Comparison of ENCODE assay signal across 8 mouse cellular contexts in the genomic region with DNA sequence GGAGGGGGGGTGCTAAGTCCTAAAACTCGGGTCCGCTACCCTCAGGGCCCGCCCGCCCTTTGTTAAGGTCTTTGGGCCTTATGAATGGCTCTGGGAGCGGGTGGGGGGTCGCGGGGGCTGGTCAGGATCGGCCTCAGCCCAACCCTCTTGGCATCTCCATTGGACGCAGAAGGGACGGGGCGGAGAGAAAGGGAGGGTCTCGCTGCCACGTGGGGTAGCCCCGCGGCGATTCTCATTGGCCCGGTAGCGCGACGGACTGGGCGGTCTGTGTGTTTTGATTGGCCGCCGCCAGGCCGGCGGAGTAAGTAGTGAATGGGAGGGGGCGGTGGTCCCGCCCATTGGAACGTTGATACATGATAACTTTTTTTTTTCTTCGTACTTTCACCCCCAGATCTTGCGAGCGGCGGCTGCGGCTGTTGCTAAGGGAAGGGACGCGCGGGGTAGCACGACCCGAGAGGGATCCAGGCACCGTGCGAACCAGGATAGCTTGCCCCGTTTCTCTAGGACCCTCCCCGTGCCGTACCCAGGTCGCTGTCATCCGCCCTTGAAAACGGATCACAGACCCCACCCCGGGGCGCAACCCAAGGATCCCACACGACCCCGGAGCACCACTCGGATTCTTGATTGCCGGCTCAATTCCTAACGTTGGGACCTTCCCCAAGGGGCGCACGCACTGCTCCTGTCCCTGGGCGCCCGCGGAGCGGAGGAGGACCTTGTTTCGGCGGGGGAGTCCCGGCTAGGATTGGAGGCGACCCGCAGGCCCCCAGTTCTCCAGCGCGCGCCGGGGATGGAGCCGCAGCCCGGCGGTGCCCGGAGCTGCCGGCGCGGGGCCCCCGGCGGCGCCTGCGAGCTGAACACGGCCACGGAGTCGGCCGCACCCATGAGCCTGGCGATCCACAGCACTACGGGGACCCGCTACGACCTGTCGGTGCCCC. TPM values are rescaled to one million over a fixed set of nuclear protein-coding genes. Genes with fewer than 3 reads are reported as not detected.
DNase-seq lines count a peak whose midpoint lies in the region; ATAC-seq and TF ChIP-seq lines count a peak whose summit lies in the region.

No protein-coding gene starts in this region.

- H3K27me3 ChIP-seq in embryonic facial prominence, embryonic 12.5 days, result no peaks in the 10 kb centered on the region
- no peaks in the 10 kb centered on the region for H3K27me3 ChIP-seq in kidney, adult 2 months (replicated peaks; ENCODE audit: control insufficient read depth, insufficient read depth, low read length)
- no peaks in the 10 kb centered on the region for H3K27me3 ChIP-seq in limb, embryonic 12.5 days
- H3K27me3 ChIP-seq in midbrain, embryonic 14.5 days (ENCODE audit: control insufficient read depth, insufficient read depth, low read length), result no peaks in the 10 kb centered on the region

- peak overlapping the region; percentile 100 for H3K9ac ChIP-seq in embryonic facial prominence, embryonic 12.5 days
- H3K9ac ChIP-seq in limb, embryonic 12.5 days (replicated peaks), result peak overlapping the region; percentile 100
- peak overlapping the region; percentile 100 for H3K9ac ChIP-seq in midbrain, embryonic 14.5 days (replicated peaks; ENCODE audit: low read length)

- no peak for TF ChIP-seq CTCF in kidney, adult 2 months (conservative IDR thresholded peaks at IDR 0.05; ENCODE audit: insufficient read depth, insufficient read length, low read depth, low read length)

- H3K27ac ChIP-seq in embryonic facial prominence, embryonic 12.5 days, result peak overlapping the region; percentile 99
- H3K27ac ChIP-seq in kidney, adult 2 months (ENCODE audit: insufficient read depth, low read depth, low read length), result peak overlapping the region; percentile 97
- H3K27ac ChIP-seq in limb, embryonic 12.5 days, result peak overlapping the region; percentile 99
- H3K27ac ChIP-seq in midbrain, embryonic 14.5 days (replicated peaks; ENCODE audit: low read depth, low read length), result peak overlapping the region; percentile 100

- H3K4me2 ChIP-seq in embryonic facial prominence, embryonic 12.5 days (replicated peaks), result peak overlapping the region; percentile 99
- H3K4me2 ChIP-seq in limb, embryonic 12.5 days, result peak overlapping the region; percentile 99
- H3K4me2 ChIP-seq in midbrain, embryonic 14.5 days (ENCODE audit: low read length), result peak overlapping the region; percentile 98

- H3K36me3 ChIP-seq in embryonic facial prominence, embryonic 12.5 days, result peaks cover 54% of the 10 kb centered on the region
- H3K36me3 ChIP-seq in kidney, adult 2 months (ENCODE audit: control insufficient read depth, insufficient read depth, low read length), result peaks cover 14% of the 10 kb centered on the region
- H3K36me3 ChIP-seq in limb, embryonic 12.5 days, result peaks cover 71% of the 10 kb centered on the region
- H3K36me3 ChIP-seq in midbrain, embryonic 14.5 days (ENCODE audit: control insufficient read depth, insufficient read depth, low read length), result peaks cover 51% of the 10 kb centered on the region

- H3K4me1 ChIP-seq in embryonic facial prominence, embryonic 12.5 days, result peaks cover 35% of the 10 kb centered on the region
- peaks cover 38% of the 10 kb centered on the region for H3K4me1 ChIP-seq in kidney, adult 2 months (ENCODE audit: control insufficient read depth, insufficient read depth, low read length)
- H3K4me1 ChIP-seq in limb, embryonic 12.5 days (replicated peaks), result peaks cover 52% of the 10 kb centered on the region
- peaks cover 23% of the 10 kb centered on the region for H3K4me1 ChIP-seq in midbrain, embryonic 14.5 days (ENCODE audit: control insufficient read depth, insufficient read depth, low read length)

- H3K9me3 ChIP-seq in embryonic facial prominence, embryonic 12.5 days, result no peaks in the 10 kb centered on the region
- H3K9me3 ChIP-seq in limb, embryonic 12.5 days, result no peaks in the 10 kb centered on the region
- H3K9me3 ChIP-seq in midbrain, embryonic 14.5 days (ENCODE audit: control insufficient read depth, low read length), result no peaks in the 10 kb centered on the region

- DNase-seq in 3T3-L1 (ENCODE audit: low read depth, low spot score), result peak; percentile 98
- DNase-seq in adrenal gland, postnatal 36 days, result peak; percentile 97 to 98
- peak; percentile 95 to 99 for DNase-seq in heart, adult 18-20 months
- peak; percentile 99 for DNase-seq in kidney, adult 2 months
- peak; percentile 99 for DNase-seq in midbrain, embryonic 14.5 days
- peak; percentile 91 for DNase-seq in spleen, adult 12 weeks (ENCODE audit: low spot score)

- peak; percentile 72 for ATAC-seq in embryonic facial prominence, embryonic 12.5 days (ENCODE audit: insufficient number of reproducible peaks, insufficient read depth, low FRiP score, low TSS enrichment)
- peak; percentile 71 for ATAC-seq in limb, embryonic 12.5 days (ENCODE audit: insufficient number of reproducible peaks, insufficient read depth, low FRiP score, low TSS enrichment, low read depth)
- peak; percentile 86 for ATAC-seq in midbrain, embryonic 14.5 days (ENCODE audit: low FRiP score, low TSS enrichment)

- TF ChIP-seq POLR2A in kidney, adult 2 months (IDR thresholded peaks at IDR 0.05; ENCODE audit: low read depth, low read length), result peak; percentile 75

- H3K4me3 ChIP-seq in embryonic facial prominence, embryonic 12.5 days, result peak overlapping the region; percentile 95
- peak overlapping the region; percentile 91 for H3K4me3 ChIP-seq in kidney, adult 2 months (ENCODE audit: insufficient read depth, low read depth, low read length)
- peak overlapping the region; percentile 97 for H3K4me3 ChIP-seq in limb, embryonic 12.5 days (replicated peaks)
- peak overlapping the region; percentile 99 for H3K4me3 ChIP-seq in midbrain, embryonic 14.5 days (replicated peaks; ENCODE audit: low read depth, low read length)

- under 1% methylated on average over 86 of the region's 88 CpGs for WGBS in embryonic facial prominence, embryonic 12.5 days
- WGBS in kidney, adult 2 months, result under 1% methylated on average over 88 of the region's 88 CpGs
- under 1% methylated on average over 79 of the region's 88 CpGs for WGBS in limb, embryonic 12.5 days
- WGBS in midbrain, embryonic 14.5 days, result under 1% methylated on average over 88 of the region's 88 CpGs

RNA-seq across cellular contexts. Expression of a gene that starts 1.5 kb away (rescaled TPM):
- 100 to 1,000 TPM; 104 to 188 TPM for total RNA-seq in adrenal gland, postnatal 36 days (2021)
- polyA plus RNA-seq in embryonic facial prominence, embryonic 12.5 days (2016; fragmentation: Nextera tagmentation; extraction: Ambion mirVana), result 33.4 and 35.1 TPM in 2 replicates
- 100 to 1,000 TPM; 117 to 125 TPM for total RNA-seq in heart, adult 18-20 months (2021)
- 65.6 and 67.0 TPM in 2 replicates for polyA plus RNA-seq in kidney, adult 2 months (2012; rRNA removed)
- 30.6 and 38.0 TPM in 2 replicates for polyA plus RNA-seq in limb, embryonic 12.5 days (2016; fragmentation: Nextera tagmentation; extraction: Ambion mirVana)
- polyA plus RNA-seq in midbrain, embryonic 14.5 days (2014; fragmentation: Nextera tagmentation; extraction: Ambion mirVana), result 62.6 and 65.6 TPM in 2 replicates

RNA-seq across cellular contexts. Expression of a gene that starts 8.9 kb away (rescaled TPM):
- total RNA-seq in adrenal gland, postnatal 36 days (2021), result 100 to 1,000 TPM in 1 of 2 experiments, 10 to 100 TPM in 1; 57.5 to 205 TPM
- polyA plus RNA-seq in embryonic facial prominence, embryonic 12.5 days (2016; fragmentation: Nextera tagmentation; extraction: Ambion mirVana), result 8.4 and 8.5 TPM in 2 replicates
- total RNA-seq in heart, adult 18-20 months (2021), result 1 to 10 TPM; 2.7 to 3.1 TPM
- polyA plus RNA-seq in kidney, adult 2 months (2012; rRNA removed), result 8.1 and 8.7 TPM in 2 replicates
- 4.9 and 5.6 TPM in 2 replicates for polyA plus RNA-seq in limb, embryonic 12.5 days (2016; fragmentation: Nextera tagmentation; extraction: Ambion mirVana)
- polyA plus RNA-seq in midbrain, embryonic 14.5 days (2014; fragmentation: Nextera tagmentation; extraction: Ambion mirVana), result 78.9 and 101 TPM in 2 replicates

RNA-seq across cellular contexts. Expression of a gene that starts 11.1 kb away (rescaled TPM):
- total RNA-seq in adrenal gland, postnatal 36 days (2021), result 100 to 1,000 TPM; 561 to 735 TPM
- 457 and 481 TPM in 2 replicates for polyA plus RNA-seq in embryonic facial prominence, embryonic 12.5 days (2016; fragmentation: Nextera tagmentation; extraction: Ambion mirVana)
- total RNA-seq in heart, adult 18-20 months (2021), result 1,000 to 10,000 TPM; 1,096 to 1,108 TPM
- 1,948 and 2,036 TPM in 2 replicates for polyA plus RNA-seq in kidney, adult 2 months (2012; rRNA removed)
- polyA plus RNA-seq in limb, embryonic 12.5 days (2016; fragmentation: Nextera tagmentation; extraction: Ambion mirVana), result 460 and 465 TPM in 2 replicates
- polyA plus RNA-seq in midbrain, embryonic 14.5 days (2014; fragmentation: Nextera tagmentation; extraction: Ambion mirVana), result 407 and 480 TPM in 2 replicates

RNA-seq across cellular contexts. Expression of a gene that starts 16.2 kb away (rescaled TPM):
- total RNA-seq in adrenal gland, postnatal 36 days (2021), result 100 to 1,000 TPM in 1 of 2 experiments, 10 to 100 TPM in 1; 35.0 to 104 TPM
- 151 and 159 TPM in 2 replicates for polyA plus RNA-seq in embryonic facial prominence, embryonic 12.5 days (2016; fragmentation: Nextera tagmentation; extraction: Ambion mirVana)
- 10 to 100 TPM; 46.3 to 54.9 TPM for total RNA-seq in heart, adult 18-20 months (2021)
- polyA plus RNA-seq in kidney, adult 2 months (2012; rRNA removed), result 86.7 and 87.8 TPM in 2 replicates
- polyA plus RNA-seq in limb, embryonic 12.5 days (2016; fragmentation: Nextera tagmentation; extraction: Ambion mirVana), result 166 and 175 TPM in 2 replicates
- 295 and 421 TPM in 2 replicates for polyA plus RNA-seq in midbrain, embryonic 14.5 days (2014; fragmentation: Nextera tagmentation; extraction: Ambion mirVana)

RNA-seq across cellular contexts. Expression of a gene that starts 23.2 kb away (rescaled TPM):
- total RNA-seq in adrenal gland, postnatal 36 days (2021), result 10 to 100 TPM; 16.8 to 19.1 TPM
- polyA plus RNA-seq in embryonic facial prominence, embryonic 12.5 days (2016; fragmentation: Nextera tagmentation; extraction: Ambion mirVana), result 11.6 and 13.0 TPM in 2 replicates
- total RNA-seq in heart, adult 18-20 months (2021), result 1 to 10 TPM; 4.2 to 5.7 TPM
- polyA plus RNA-seq in kidney, adult 2 months (2012; rRNA removed), result 7.9 and 11.2 TPM in 2 replicates
- polyA plus RNA-seq in limb, embryonic 12.5 days (2016; fragmentation: Nextera tagmentation; extraction: Ambion mirVana), result 9.1 and 9.5 TPM in 2 replicates
- 5.7 and 9.9 TPM in 2 replicates for polyA plus RNA-seq in midbrain, embryonic 14.5 days (2014; fragmentation: Nextera tagmentation; extraction: Ambion mirVana)

Comparison
In these comparisons a context has a peak if more than half of its experiments do, and no peak if none do; other contexts are left out.
1. Peak in every context shown above with its lines: DNase-seq, ATAC-seq, H3K4me3 ChIP-seq and H3K27ac ChIP-seq.